Mouse (Mus musculus) lung, postnatal 0 days (tissue): ENCODE results near the gene Grik3. TPM values are rescaled to one million over a fixed set of nuclear protein-coding genes. Genes with fewer than 3 reads are reported as not detected.

Experiments used
- ATAC-seq: fragments of 200-750 bp; cut with Nextera tagmentation; 2 replicates; pipeline ENCODE4 v1.8.0; 2017; ENCODE audit warnings: moderate library complexity
- DNase-seq: peaks from one replicate; pipeline ENCODE4 v3.0.0-alpha.2; 2016; ENCODE audit warnings: low spot score
- H3K27ac ChIP-seq: fragments of 300-500 bp; sonication (generic); 2 replicates; pipeline ENCODE4 v1.5.1; 2014; ENCODE audit warnings: antibody characterized with exemption, mild to moderate bottlenecking, low read length, mixed read lengths
- H3K27me3 ChIP-seq: fragments of 300-500 bp; sonication (generic); replicated peaks from 2 replicates; pipeline ENCODE4 v1.6.1; 2014; ENCODE audit warnings: low read length, mixed read lengths; ENCODE audit not compliant: insufficient read depth
- H3K36me3 ChIP-seq: fragments of 300-500 bp; sonication (generic); 2 replicates; pipeline ENCODE4 v1.6.1; 2014; ENCODE audit warnings: low read length, mixed read lengths; ENCODE audit not compliant: insufficient read depth
- H3K4me1 ChIP-seq: fragments of 300-500 bp; sonication (generic); 2 replicates; pipeline ENCODE4 v1.6.1; 2014; ENCODE audit warnings: antibody characterized with exemption, low read depth, low read length, mixed read lengths; ENCODE audit not compliant: insufficient read depth
- H3K4me2 ChIP-seq: fragments of 300-500 bp; sonication (generic); replicated peaks from 2 replicates; pipeline ENCODE4 v1.6.1; 2014; ENCODE audit warnings: low read depth, mild to moderate bottlenecking, low read length, moderate library complexity, mixed read lengths
- H3K4me3 ChIP-seq: fragments of 300-500 bp; sonication (generic); 2 replicates; pipeline ENCODE4 v1.5.1; 2014; ENCODE audit warnings: low read depth, low read length
- H3K9ac ChIP-seq: fragments of 300-500 bp; sonication (generic); replicated peaks from 2 replicates; pipeline ENCODE4 v1.6.1; 2014; ENCODE audit warnings: low read depth, mild to moderate bottlenecking
- H3K9me3 ChIP-seq: fragments of 300-500 bp; sonication (generic); 2 replicates; pipeline ENCODE4 v1.6.1; 2016; ENCODE audit warnings: low read length, mixed read lengths
- CTCF ChIP-seq: IDR thresholded peaks from 2 replicates; pipeline ENCODE4 v1.5.1; 2016; ENCODE audit warnings: antibody characterized with exemption, mild to moderate bottlenecking
- EP300 ChIP-seq: IDR thresholded peaks from 2 replicates; pipeline ENCODE4 v1.6.1; 2016; ENCODE audit warnings: antibody characterized with exemption, mild to moderate bottlenecking, control low read depth
- WGBS: fragments of 180-500 bp; shearing (Covaris S2); extraction: QIAGEN DNeasy Blood & Tissue Kit; methylation state at CpG from one replicate; pipeline ENCODE4 v1.1.7; 2014; 5-methylcytosine and 5-hydroxymethylcytosine counted together
- polyA plus RNA-seq: library from polyadenylated mRNA; unstranded; fragments of >200 nt; fragmentation: Nextera tagmentation; extraction: Ambion mirVana; gene quantifications from 2 replicates; pipeline ENCODE4 v1.2.1, GENCODE M21; 2015

Gene Grik3
- polyA plus RNA-seq, 1 experiment from 2014 or later = not detected

- no peaks in the 10 kb centered on the region for H3K4me1 ChIP-seq
- TF ChIP-seq EP300 (no peak), CTCF (no peak)
- no peak for DNase-seq
- H3K36me3 ChIP-seq = no peaks in the 10 kb centered on the region
- H3K27ac ChIP-seq = no peak overlapping the region
- H3K9me3 ChIP-seq = no peaks in the 10 kb centered on the region
- no peak overlapping the region for H3K9ac ChIP-seq
- no peak for ATAC-seq
- no peaks in the 10 kb centered on the region for H3K27me3 ChIP-seq
- H3K4me2 ChIP-seq = no peak overlapping the region
- 4% methylated on average over 3 of the region's 3 CpGs for WGBS
- H3K4me3 ChIP-seq = no peak overlapping the region
Measured at GRCm38 (mm10) chr4:125538301-125538965, 47.9 kb downstream of the Grik3 start.

GRCm38 (mm10) chr4:125539617-125540016 is 49.1 kb downstream of the Grik3 start:
- TF ChIP-seq CTCF (no peak), EP300 (no peak)
- ATAC-seq = no peak
- WGBS = 71% methylated on average over 9 of the region's 9 CpGs

DNA sequence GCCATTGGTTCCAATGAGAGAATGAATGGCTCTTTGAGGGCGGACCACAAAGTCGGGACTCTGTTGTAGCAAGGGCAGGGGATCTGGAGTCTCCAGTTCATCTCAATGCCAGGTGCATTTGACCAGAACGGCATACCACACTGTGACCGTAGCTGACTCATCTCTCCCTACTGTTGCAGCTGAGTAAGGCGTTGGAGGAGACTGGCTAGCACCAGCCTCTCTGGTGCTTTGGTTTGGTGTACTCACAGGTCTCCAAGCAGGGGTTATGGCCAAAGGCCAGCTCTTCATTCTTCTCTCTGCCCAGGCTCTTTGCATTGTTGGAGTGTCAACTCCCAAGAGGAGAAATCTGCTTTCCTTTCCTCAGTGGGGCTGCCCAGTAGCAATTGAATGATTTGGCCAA is 52.7 kb downstream of the Grik3 start:
- no peak overlapping the region for H3K9ac ChIP-seq
- H3K27ac ChIP-seq = no peak overlapping the region
- no peak overlapping the region for H3K4me2 ChIP-seq
- no peak for TF ChIP-seq EP300
- no peak for TF ChIP-seq CTCF
- no peaks in the 10 kb centered on the region for H3K36me3 ChIP-seq
- H3K27me3 ChIP-seq = no peaks in the 10 kb centered on the region
- DNase-seq (no peak), ATAC-seq (no peak)
- H3K4me1 ChIP-seq = no peaks in the 10 kb centered on the region
- no peaks in the 10 kb centered on the region for H3K9me3 ChIP-seq
- 85% methylated on average over 5 of the region's 5 CpGs for WGBS
- no peak overlapping the region for H3K4me3 ChIP-seq

More at GRCm38 (mm10) chr4:125539617-125540016, 49.1 kb downstream of the Grik3 start:
- no peak for DNase-seq
- H3K36me3 ChIP-seq = no peaks in the 10 kb centered on the region
- H3K27ac ChIP-seq = no peak overlapping the region
- no peaks in the 10 kb centered on the region for H3K27me3 ChIP-seq
- no peak overlapping the region for H3K4me3 ChIP-seq
- H3K4me2 ChIP-seq = no peak overlapping the region
- H3K4me1 ChIP-seq = no peaks in the 10 kb centered on the region
- H3K9me3 ChIP-seq = no peaks in the 10 kb centered on the region
- H3K9ac ChIP-seq = no peak overlapping the region

DNA sequence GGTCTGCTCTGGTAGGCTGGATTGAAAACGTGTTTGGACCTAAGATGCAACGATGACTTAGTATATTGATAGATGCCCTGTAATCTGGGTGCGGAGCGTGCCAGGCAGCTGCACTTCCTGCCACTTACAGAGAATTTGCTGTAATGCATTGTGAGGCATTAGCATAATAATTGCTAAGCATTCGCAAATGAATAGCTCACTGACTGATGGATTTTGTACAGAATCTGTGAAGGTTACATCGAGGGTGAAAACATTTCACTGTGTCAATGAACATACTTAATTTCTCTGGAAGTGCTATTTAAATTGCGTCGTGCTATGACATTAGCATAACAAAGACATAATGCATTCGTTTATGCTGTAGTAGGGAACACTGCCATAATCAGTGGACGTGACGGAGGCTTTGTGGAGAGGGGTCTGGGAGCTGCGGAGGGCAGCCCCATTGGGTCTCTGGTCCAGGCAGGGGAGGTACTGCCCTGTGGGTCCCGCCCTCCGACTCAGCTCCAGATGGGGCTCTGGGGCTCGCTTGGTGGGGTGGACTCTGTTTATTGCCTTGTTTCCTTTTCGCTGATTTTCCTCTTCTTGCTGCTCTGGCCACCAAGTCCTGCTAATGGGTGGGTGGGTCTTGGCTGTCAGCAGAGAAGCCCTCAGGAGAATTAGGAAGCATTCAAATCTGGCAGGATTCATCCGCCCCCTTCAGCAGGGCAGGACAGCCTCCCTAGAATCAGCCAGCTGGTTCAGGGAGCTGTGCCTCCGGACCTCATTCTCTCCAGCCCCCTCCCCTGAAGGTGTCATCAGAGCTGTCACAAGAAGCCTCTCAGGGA is 54.7 kb downstream of the Grik3 start:
- Histone ChIP-seq H3K4me3 (no peak overlapping the region), H3K4me2 (no peak overlapping the region), H3K27me3 (no peaks in the 10 kb centered on the region), H3K36me3 (no peaks in the 10 kb centered on the region), H3K9ac (no peak overlapping the region), H3K4me1 (no peaks in the 10 kb centered on the region), H3K9me3 (no peaks in the 10 kb centered on the region), H3K27ac (no peak overlapping the region)
- ATAC-seq (no peak), DNase-seq (no peak)
- no peak for TF ChIP-seq CTCF
- TF ChIP-seq EP300 = no peak
- WGBS = 44% methylated on average over 18 of the region's 18 CpGs

- DNase-seq (no peak), ATAC-seq (no peak)
- H3K36me3 ChIP-seq = no peaks in the 10 kb centered on the region
- H3K4me2 ChIP-seq = no peak overlapping the region
- no peak overlapping the region for H3K4me3 ChIP-seq
- TF ChIP-seq CTCF (no peak), EP300 (no peak)
- H3K9ac ChIP-seq = no peak overlapping the region
- H3K4me1 ChIP-seq = no peaks in the 10 kb centered on the region
- H3K27me3 ChIP-seq = no peaks in the 10 kb centered on the region
- no peaks in the 10 kb centered on the region for H3K9me3 ChIP-seq
- 61% methylated on average over 7 of the region's 7 CpGs for WGBS
- H3K27ac ChIP-seq = no peak overlapping the region
Measured at GRCm38 (mm10) chr4:125545768-125546220, 55.3 kb downstream of the Grik3 start.

GRCm38 (mm10) chr4:125548190-125548589 is 57.7 kb downstream of the Grik3 start:
- WGBS = 31% methylated on average over 5 of the region's 5 CpGs

More at GRCm38 (mm10) chr4:125548190-125548589, 57.7 kb downstream of the Grik3 start:
- no peak overlapping the region for H3K4me3 ChIP-seq
- H3K36me3 ChIP-seq = no peaks in the 10 kb centered on the region
- H3K27ac ChIP-seq = no peak overlapping the region
- no peaks in the 10 kb centered on the region for H3K9me3 ChIP-seq
- DNase-seq (no peak), ATAC-seq (no peak)
- H3K9ac ChIP-seq = no peak overlapping the region
- H3K4me2 ChIP-seq = no peak overlapping the region
- TF ChIP-seq EP300 = no peak
- TF ChIP-seq CTCF = no peak
- no peaks in the 10 kb centered on the region for H3K27me3 ChIP-seq
- H3K4me1 ChIP-seq = no peaks in the 10 kb centered on the region
